Mouse (Mus musculus) cerebral cortex, adult 2 months (tissue): ENCODE measurements around the gene Cbx1.

Source experiments
- WGBS: fragments of 180-500 bp; shearing (Covaris S2); methylation state at CpG from one replicate; pipeline ENCODE4 v1.1.7; 2018; 5-methylcytosine and 5-hydroxymethylcytosine counted together

Gene Cbx1

DNA sequence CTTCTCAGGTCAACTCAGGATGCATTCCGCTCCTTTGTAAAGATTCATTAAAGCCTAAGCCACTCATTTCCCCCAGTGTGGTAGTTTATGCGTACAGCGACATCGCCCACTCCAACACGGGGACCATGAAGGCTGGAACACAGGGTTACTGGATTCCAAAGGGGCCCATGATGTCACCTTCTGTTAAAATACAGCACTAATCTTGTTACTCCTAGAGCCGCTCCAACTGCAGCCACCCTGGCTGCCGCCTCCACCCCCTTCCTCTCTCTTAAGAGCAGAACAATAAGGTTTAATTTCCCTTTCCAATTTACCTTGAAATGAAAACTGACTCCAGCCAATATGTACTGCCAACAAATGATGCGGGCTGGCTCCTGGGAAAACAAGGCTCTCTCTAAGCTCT lies 13.9 kb upstream of the Cbx1 start:
- 68% methylated on average over 8 of the region's 8 CpGs for WGBS

DNA sequence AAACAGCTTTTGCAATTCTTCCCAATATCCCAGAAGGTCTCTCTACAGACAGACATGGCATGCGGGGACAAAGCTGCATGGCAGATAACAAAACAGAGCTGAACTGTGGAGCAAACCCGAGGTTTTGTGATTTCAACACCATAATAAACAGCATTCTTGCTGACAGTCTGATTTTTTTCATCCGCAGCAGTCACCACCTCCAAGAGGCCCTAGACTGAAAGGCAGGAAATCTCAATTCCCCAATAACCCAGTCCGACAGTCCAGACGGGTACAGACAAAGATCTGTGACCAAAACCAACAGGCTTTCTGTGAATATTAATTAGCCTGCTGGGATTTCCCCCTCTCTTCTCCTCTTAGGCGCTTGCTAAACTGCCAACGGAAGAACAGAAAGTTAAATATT lies 13.3 kb upstream of the Cbx1 start:
- 58% methylated on average over 7 of the region's 7 CpGs for WGBS

DNA sequence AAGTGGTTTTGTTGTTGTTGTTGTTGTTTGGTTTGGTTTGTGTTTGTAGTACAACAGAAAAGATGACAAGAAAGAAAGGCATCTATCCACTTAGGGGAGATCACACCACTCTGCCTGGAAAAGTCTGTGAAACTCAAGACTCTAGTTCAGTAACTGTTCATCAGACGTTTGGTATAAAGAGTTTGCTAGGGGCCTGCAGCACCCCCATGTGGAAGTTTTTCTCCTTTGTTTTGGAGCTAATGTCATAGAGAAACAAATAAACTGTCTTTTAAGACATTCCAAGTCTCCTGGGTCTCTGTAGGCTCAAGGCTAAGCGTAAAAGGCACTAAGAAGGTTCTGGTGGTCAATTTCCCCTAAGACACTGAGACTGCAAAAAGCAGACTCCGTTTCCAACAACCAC lies 12.9 kb upstream of the Cbx1 start:
- whole genome bisulfite sequencing, result 45% methylated on average over 3 of the region's 3 CpGs

DNA sequence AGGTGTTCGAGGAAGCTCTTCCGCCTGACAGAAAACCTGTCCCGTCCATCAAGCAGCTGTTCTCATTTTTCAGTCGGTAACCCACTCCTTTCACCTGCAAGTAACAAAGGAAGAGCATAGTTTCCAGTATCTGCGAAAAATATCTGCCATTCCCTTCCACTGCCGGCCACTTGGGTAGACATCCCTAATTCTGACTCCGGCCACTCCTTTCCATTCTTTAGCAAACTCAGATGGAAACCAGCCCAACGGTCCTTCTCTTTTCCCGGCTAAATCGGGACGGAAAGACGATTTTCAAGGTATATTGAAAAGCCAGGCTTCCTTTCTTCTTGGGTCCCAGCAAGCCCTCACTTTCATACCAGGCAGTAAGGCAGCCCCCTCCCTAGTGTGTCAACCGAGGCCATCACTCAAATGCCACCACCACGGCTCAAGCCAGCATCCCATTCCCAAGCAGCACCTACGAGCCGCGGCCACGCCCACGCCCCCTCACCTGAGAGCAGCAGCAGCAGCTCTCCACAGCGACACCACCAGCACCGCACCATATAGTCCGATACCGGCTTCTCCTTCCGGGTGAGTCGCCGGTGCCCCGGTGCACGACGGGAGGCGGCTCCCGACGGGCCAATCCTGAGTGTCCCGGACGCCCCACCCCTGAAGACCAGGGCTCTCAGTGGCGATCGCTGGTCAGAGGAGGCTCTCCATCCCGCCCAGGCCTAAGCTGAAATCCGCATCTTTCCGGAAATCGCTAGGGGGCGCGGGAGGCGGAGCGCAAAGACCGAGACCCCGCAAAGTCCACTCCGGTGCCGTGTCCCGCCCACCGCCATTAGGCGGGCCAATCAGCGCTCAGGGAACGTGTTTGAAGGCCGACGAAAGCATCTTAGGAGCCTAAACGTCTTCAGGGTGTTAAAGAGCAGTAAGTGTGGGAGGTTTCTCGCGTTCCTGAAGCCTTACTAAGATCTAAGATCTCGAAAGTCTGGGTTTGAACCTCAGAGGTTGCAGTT lies 11.7 kb upstream of the Cbx1 start, which contains the start of gene Snx11:
Snx11 (minus strand) TSS at position 592 of the 995 bp plus-strand sequence.
- WGBS, result under 1% methylated on average over 59 of the region's 59 CpGs

DNA sequence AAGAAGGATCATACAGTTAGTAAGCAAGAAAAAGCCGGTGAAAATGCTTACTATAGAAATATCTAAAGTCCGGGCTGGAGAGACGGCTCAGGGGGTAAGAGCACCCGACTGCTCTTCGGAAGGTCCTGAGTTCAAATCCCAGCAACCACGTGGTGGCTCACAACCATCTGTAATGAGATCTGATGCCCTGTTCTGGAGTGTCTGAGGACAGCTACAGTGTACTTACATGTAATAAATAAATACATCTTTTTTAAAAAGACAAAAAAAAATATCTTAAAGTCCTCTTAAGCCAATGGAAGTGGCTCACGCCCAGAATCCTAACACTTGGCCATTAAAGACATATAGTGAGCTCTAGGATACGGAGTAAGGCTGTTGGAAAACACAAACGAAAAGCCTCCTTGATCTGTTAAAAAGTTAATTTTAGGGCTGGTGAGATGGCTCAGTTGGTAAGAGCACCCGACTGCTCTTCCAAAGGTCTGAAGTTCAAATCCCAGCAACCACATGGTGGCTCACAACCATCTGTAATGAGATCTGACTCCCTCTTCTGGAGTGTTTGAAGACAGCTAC lies 10.8 kb upstream of the Cbx1 start:
- WGBS, result 63% methylated on average over 10 of the region's 10 CpGs

DNA sequence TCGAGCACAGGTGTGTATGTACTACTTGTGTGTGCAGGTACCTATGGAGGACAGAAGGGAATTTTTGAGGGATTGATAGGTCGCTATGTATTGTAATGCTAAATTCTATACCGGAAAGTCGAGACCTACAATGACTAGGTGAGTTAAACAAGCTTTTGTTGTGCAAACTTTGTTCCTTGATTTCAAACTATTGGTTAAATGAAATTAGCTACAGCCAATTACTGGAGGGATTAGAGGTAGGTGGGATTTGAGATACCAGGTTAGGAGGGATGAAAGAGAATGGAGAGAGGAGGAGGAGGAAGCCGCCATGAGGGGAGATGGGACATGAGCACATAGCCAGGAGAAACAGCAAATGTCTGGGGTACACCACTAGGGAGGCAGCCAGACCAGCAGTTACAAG lies 8.6 kb upstream of the Cbx1 start:
- WGBS, result 79% methylated on average over 5 of the region's 5 CpGs

DNA sequence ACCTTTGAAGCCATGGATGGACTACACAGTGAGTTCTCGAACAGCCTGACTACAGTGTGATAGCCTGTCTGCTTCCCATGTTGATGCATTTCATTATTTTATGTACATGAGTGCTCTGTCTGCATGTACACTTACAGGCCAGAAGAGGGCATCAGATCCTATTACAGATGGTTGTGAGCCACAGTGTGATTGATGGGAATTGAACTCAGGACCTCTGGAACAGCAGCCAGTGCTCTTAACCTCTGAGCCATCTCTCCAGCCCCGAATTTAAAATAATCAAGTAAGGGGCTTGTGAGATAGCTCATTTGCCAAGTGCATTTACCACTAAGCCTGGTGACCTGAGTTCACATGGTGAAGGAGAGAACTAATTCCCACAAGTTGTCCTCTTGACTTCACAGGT lies 7.5 kb upstream of the Cbx1 start:
- WGBS, result 77% methylated on average over 2 of the region's 2 CpGs

DNA sequence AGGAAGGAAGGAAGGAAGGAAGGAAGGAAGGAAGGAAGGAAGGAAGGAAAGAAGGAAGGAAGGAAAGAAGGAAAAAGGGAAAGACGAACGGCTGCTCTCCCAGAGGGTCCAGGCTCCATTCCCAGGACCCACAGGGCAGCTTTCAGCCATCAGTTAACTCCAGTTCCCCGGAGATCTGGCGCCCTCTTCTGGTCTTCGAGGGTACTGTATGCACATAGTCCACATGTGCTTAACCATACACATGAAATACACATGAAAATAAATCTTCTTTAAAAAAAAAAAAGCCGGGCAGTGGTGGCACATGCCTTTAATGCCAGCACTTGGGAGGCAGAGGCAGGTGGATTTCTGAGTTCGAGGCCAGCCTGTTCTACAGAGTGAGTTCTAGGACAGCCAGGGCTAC lies 4.1 kb upstream of the Cbx1 start:
- 13% methylated on average over 7 of the region's 7 CpGs for WGBS

DNA sequence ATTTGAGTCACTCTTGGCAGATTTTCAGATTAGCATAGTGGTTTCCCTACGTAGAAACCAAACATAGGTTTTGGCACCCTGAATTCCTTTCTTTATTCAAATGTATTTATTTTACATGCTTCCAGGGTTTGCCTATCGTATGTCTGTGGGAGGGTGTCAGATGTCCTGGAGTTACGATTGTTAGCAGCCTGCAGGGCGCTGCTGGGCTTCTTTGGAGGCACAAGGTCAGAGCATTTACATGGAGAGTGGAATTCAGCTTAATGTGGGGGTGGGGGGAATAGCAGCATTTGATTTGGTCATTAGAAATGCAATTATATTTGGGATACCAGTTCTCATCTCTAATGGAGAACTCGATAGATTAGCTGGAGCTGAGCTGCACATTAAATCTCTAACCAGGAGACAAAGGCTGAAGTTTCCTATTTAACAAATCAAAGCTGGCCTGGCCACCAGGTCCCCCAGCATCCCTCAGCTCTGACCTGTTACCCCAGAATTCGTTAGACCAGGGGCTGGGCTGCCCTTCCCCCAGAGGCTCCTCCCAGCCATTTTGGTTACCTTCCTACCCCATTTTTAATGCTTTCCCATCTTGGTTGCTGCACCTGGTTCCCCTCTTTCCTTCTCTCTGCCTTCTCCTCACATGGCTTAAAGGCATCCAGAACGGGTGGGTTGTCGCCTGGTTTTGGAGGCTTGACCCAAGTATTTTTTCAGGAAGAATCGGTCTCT lies 2.0 kb upstream of the Cbx1 start:
- WGBS, result 48% methylated on average over 9 of the region's 9 CpGs

DNA sequence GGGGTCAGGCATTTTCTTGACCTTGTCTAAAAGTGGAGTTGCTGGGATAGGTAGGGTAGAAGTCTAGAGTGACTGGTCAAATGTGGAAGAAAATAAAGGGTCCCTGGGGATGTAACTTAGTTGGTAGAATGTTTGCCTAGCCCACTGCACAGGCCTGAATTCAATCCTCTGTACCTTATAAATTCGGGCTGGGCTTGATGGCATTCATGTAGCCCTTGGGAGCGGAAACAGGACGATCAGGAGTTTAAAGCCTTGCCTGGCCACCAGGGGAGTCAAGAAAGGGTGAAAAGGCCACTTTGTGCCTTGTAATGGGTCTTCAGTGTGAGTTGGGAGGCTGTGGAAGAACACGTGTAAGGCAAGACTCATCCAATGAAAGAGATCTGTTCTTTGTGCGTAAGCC lies 1.1 kb downstream of the Cbx1 start:
- 12% methylated on average over 5 of the region's 5 CpGs for WGBS

DNA sequence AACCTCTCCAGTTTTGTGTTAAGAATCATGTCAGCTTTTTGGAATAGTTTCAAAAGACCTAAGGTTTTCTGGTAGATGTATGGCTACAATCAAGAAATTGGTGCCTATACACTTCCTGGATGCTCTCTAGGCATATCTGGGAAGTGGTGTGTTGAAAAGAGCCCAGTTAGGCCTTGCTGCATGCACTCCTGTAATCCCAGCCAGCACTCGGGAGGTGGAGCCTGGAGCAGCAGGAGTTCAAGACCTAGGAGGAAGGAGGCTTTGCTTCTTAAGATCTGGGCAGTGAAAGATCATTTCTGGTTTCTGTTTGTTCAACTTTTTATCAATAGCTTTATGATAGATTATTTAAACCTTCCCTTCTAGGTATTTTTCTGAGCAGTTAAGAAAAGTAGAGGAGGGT lies 1.8 kb downstream of the Cbx1 start:
- 23% methylated on average over 1 of the region's 1 CpGs for WGBS

DNA sequence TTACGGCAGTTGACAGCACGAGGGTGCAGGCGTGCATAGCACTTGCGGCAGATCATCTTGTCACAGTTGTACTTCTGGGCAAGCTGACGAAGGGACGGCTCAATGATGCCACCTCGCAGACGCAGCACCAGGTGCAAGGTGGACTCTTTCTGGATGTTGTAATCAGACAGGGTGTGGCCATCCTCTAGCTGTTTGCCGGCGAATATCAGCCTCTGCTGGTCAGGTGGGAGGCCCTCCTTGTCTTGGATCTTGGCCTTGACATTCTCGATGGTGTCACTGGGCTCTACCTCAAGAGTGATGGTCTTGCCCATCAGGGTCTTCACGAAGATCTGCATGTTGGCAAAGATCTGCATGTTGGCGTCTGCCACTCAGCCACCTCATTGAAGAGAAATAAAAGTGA lies 6.6 kb downstream of the Cbx1 start:
- 97% methylated on average over 13 of the region's 13 CpGs for WGBS

DNA sequence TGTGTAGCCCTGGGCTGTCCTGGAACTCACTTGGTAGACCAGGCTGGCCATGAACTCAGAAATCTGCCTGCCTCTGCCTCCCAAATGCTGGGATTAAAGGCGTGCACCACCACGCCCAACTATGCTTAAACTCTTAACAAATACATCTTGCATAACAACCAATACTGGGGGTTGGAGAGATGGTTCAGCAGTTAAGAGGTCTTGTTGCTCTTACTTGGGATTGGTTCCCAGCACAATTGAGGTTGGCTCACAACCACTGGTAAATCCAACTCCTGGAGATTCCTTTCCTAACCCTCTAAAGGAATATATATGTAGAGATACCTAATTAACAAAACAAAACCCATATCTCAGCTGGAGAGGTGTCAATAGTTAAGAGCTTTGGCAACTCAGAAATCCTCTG lies 7.2 kb downstream of the Cbx1 start:
- WGBS, result 97% methylated on average over 2 of the region's 2 CpGs

DNA sequence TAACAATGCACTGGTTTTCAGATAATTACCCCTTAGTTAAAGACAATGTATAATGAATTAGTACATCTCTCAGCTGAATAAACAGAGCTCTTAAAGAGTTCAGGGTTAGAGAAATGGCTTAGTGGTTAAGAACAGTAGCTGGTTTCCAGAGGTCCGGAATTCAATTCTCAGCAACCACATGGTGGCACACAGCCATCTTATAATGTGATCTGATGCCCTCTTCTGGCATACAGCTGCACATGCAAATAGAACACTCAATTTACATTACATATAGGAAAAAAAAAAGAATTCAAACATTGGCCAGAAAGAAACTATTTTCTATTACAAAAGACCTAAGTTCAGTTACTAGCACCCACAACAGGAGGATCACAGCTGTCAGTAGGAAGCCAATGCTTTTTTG lies 7.7 kb downstream of the Cbx1 start:
- 29% methylated on average over 1 of the region's 1 CpGs for WGBS

DNA sequence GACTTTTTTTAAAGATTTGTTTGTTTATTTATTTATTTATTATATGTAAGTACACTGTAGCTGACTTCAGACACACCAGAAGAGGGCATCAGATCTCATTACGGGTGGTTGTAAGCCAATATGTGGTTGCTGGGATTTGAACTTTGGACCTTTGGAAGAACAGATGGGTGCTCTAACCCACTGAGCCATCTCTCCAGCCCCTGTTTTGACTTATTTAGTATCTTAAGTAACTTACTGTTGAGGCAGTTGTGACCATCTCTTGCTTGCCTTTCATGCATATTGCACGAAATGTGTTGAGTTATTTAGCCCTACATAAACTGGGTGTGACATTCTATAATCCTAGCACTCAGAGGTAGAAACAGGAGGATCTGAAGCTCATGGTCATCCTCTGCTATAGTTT lies 10.6 kb downstream of the Cbx1 start:
- WGBS, result 88% methylated on average over 2 of the region's 2 CpGs

DNA sequence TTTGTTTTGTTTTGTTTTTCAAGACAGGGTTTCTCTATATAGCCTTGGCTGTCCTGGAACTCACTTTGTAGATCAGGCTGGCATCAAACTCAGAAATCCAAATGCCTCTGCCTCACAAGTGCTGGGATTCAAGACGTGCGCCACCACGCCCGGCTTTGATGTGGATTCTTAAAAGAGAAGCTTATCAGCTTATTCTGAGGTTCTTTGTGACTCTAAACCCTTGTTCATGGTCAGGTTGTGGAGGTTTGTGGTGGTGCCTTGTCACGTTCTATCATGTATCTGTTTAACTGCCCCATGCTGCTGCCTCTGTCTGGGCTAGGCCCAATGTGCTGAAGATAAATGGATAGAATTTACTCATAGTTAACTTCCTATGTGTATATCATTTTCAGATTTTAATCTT lies 16.7 kb downstream of the Cbx1 start:
- WGBS, result 90% methylated on average over 5 of the region's 5 CpGs

DNA sequence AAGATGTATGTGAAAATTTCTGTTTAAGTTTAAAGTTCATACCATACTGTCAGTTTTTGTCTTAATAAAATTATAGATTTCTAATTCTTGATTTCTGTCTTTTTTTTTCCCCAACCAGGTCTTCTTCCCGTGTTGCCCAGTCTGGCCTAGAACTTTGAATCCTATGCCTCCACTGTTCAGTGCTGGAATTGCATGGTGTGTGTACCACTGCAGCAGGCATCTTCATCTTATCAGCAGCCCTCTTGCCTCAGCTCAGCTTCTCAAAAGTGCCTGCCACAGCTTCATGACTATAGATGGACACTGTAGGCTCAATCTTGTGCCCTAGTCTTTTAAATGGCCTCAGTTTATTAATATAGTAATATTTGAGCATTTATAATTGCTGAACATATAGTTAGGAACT lies 19.1 kb downstream of the Cbx1 start:
- 20% methylated on average over 1 of the region's 1 CpGs for WGBS

DNA sequence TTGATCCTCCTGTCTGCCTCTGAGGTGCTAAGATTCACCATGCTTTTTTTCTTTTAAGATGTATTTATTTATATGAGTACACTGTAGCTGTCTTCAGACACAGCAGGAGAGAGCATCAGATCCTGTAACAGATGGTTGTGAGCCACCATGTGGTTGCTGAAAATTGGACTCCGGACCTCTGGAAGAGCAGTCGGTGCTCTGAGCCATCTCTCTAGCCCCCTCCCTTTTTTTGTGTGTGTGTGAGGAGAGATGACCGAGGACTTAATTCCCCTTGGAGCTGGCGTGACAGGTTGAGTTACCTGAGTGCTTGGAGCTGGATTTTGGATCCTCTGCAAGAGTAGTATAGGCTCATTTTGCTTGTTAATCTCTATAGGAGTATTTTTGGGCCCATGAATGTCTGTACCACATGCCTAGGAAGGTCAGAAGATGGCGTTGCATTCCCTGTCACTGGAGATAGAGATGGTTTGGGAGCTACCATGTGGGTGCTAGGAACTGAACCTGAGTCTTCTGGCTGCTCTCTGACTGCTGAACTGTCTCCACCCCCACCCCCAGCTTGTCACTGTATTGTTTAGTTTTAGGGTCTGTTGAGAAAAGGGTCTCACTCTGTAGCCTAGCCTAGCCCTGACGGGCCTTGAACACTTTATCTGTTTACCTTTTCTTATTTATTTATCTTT lies 20.8 kb downstream of the Cbx1 start:
- 69% methylated on average over 6 of the region's 6 CpGs for WGBS

DNA sequence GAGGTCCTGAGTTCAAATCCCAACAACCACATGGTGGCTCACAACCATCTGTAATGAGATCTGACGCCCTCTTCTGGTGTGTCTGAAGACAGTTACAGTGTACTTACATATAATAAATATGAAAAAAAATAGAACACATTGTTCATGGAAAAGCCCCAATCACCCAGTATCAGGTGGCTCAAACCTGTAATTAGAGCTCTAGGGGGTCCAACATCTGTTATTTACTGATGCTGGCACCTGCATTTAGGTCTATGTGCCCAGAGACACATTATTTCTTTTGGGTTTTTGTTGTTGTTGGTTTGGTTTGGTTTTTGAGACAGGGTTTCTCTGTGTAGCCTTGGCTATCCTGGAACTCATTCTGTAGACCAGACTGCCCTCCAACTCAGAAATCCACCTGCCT lies 22.3 kb downstream of the Cbx1 start:
- WGBS, result 84% methylated on average over 1 of the region's 1 CpGs

DNA sequence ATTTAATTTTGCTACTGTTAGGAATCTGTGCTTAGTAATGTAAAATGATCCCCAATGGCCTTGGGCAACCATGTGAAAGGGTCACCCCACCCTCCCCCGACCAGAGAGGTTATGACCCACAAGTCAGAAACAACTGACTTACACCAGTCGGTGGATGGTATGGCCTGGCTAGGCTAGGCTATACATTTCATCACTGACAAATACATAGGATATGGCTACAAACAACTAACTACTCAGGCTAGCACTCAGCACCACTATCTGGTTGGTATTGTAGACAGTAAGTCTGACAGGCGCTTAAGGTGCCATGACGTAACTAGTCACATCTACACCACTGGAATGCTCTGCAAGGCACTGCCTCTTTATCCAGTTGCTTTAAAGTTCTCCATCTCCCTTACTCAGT lies 24.5 kb downstream of the Cbx1 start:
- WGBS, result 92% methylated on average over 4 of the region's 4 CpGs

DNA sequence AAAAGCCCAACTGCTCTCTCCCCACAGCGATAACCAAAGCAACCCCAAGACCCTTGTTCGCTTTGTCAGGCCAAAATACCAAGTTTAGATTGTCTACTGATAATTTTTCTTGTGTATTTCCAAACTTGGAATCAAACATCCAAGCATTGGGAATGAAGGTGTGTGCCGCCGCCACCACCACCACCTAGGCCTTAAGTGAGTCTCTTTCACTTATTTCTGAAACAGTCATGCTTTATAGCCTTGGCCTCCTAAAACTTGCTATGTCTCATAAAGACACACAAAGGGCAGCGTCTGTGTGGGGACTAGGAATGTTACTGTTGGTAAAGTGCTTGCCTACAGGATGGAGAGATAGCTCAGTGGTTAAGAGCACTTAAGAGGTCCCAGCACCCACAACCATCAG lies 25.0 kb downstream of the Cbx1 start:
- 93% methylated on average over 5 of the region's 5 CpGs for WGBS

DNA sequence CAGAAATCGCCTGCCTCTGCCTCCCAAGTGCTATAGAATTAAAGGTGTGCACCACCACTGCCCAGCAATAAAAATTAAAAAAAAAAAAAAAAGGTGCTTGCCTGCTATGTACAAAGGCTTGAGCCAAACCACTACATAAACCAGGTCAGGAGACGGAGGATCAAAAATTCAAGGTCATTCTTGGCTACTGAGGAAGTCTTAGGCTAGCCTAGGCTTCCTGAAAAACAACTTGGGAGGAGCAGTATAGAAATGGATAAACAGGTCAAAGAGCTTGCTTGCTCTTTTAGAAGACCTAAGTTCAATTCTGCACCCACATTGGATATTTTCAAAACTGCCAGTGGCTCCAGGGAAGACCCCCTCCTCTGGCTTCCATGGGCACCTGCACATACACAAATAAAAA lies 25.5 kb downstream of the Cbx1 start:
- 81% methylated on average over 2 of the region's 2 CpGs for WGBS
